Mouse (Mus musculus) heart, adult 9 months (tissue): ENCODE data around the gene Eml4.

ENCODE experiments used
- DNase-seq, 2 experiments: peaks; one replicate each; pipeline ENCODE4 v3.0.0; 2022; ENCODE audit warnings: low spot score in 2 of 2

Gene Eml4

DNA sequence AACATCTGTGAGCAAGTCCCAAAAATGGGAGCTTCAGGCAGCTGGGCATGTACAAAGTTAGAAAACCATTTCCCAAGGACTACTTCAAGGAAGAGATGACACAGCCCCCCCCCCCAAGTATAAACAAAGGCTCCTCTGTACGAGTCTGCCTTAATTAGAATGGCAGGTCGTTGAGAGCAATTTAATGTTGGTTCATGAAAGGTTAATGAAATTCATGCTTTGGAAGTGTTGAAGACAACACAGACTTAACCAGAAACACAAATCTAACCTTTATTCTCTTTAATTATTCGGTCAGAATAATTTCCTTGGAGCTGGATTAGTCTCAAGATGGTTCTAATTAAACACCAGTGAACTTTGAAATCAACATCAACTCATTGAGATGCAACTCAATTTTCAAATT is 137.0 kb downstream of the Eml4 start:
- no peak for DNase-seq

DNA sequence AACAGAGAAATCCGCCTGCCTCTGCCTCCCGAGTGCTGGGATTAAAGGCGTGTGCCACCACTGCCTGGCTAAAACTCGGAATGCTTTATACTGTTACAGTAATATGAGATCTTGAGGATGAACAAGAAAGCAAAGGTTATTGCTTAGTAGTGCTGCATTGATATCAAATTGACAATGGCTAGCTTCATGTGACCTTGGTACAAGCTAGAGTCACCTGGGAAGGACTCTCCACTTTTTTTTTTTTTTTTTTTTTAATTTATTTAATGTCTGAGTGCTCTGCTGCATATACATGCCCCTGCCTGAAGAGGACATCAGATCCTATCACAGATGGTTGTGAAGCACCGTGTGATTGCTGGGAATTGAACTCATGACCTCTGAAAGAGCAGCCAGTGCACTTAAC is 148.2 kb downstream of the Eml4 start:
- DNase-seq: no peak

DNA sequence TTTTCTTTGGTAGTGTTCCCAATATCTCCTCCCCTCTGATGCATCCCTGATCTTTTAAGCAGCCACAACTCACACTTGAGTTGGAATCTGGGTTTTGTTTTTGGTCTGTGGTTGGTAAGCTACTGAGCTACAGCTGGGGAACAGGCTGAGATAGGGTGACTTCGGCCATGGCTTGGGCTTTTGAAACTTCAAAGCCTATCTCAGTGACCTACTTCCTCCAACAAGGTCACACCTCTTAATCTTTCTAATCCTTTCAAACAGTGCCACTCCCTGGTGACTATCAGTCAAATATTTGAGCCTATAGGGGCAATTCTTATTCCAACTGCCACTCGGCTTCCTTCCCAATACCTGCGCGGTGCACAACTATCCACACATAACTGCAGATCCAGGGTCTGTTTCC is 149.0 kb downstream of the Eml4 start:
- DNase-seq: no peak

- no peak for DNase-seq
Measured at GRCm38 (mm10) chr17:83503693-83504092, 153.0 kb downstream of the Eml4 start.

- no peak for DNase-seq
Measured at GRCm38 (mm10) chr17:83512130-83512529, 161.4 kb downstream of the Eml4 start.

DNA sequence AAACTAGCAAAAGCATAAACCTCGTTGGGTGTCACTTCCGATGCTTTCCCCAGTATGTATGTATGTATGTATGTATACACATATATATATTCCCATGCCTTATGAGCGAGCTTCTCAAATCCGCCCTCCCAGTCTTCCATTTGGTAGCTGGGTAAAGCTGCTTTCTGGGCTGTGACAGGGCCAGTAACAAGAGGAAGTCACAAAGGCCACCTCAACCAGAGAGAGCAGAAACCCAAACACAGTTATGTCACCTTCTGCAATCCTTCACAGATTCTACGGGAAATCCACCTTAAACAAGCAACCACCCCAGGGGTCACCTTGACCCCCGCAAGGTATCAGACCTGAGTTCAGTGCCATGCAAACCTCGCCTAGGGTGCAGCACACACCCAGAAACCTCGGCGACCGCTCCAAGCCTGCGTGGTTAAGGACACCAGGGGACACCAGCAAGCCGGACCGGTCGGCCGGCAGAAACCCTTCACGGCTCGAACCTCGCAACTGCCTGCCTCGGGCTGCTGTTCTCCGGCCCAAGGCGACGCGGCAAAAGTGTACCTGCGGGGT is 163.0 kb downstream of the Eml4 start:
- no peak for DNase-seq

- peak; percentile 86 to 93 for DNase-seq
Measured at GRCm38 (mm10) chr17:83514213-83514701, 163.5 kb downstream of the Eml4 start.

GRCm38 (mm10) chr17:83517280-83518015 is 166.7 kb downstream of the Eml4 start, which contains the start of gene Cox7a2l:
Cox7a2l (minus strand) TSS chr17:83517330.
- DNase-seq: no peak

DNA sequence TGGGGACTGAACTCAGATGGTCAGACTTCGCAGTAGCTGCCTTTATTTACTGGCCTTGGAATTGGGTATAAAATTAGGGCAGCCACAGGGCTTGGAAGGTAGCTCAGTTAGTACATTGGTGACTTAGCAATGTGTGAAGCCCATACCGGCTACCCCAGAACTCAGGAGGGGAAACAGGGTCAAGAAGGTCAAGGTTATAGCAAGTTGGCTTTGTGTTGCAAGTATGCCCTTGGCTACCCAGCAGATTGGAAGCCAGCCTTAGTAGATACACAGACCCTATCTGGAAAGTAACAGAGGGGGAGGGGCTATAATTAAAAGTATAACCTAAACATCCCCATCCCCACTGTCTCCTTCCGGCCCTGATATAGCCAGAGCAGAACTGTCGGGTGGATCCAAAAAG is 171.2 kb downstream of the Eml4 start:
- no peak for DNase-seq

DNA sequence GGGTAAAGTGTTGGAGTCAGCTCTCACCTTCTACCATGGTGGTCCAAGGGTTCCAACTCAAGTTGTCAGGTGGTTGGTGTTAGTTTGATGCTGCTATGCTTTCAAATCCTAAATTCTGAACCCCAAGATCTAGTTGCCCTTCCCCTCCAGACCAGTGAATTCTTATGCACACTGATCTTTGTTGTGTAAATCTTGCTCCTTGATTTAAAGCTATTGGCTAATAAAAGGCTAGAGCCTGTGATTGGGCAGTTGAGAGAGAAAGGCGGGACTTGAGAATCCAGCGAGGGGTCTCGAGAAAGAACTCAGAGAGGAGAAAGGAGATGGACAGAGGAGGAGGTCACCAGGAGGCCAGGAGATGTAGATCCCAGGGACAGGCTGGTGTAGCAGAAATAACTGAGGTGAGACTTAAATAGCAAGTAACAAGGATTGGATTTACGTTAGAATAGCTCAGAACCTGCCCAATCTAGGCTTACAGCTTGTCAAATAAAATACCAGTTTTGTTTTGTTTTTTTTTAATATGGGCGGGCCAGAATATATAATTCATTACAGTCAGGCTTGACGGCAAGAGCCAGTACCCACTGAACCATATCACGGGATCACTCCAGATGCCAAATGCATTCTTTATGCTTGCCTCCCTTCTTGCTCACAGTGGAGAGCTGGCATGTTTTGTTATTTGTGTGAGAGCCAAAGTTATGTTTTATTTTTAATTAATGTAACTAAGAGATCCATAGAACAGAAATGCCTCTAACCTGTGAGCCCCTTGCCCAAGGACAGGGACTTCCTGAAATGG is 172.1 kb downstream of the Eml4 start:
- DNase-seq: no peak

DNA sequence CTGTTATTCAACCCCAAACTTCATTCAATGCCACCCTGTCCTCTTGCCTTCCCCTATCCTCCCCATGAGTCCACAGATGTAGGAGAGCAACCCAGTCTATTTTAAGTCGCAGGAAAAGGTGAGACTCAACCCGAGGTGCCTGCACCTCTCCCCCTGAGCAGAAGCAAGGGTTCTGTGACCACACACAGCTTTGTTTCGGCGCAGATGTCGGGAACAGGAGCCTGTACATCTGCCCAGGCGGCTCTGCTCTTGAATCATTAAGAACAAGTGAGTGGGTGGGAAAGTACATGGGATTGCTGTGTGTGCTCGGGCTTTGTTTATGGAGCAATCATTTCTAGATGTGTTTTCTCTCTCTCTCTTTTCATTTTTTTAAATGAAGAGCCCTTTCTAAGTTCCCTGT is 174.0 kb downstream of the Eml4 start:
- no peak for DNase-seq

GRCm38 (mm10) chr17:83525596-83525995 is 174.9 kb downstream of the Eml4 start:
- DNase-seq: no peak

GRCm38 (mm10) chr17:83526091-83526561 is 175.4 kb downstream of the Eml4 start:
- DNase-seq: no peak

DNA sequence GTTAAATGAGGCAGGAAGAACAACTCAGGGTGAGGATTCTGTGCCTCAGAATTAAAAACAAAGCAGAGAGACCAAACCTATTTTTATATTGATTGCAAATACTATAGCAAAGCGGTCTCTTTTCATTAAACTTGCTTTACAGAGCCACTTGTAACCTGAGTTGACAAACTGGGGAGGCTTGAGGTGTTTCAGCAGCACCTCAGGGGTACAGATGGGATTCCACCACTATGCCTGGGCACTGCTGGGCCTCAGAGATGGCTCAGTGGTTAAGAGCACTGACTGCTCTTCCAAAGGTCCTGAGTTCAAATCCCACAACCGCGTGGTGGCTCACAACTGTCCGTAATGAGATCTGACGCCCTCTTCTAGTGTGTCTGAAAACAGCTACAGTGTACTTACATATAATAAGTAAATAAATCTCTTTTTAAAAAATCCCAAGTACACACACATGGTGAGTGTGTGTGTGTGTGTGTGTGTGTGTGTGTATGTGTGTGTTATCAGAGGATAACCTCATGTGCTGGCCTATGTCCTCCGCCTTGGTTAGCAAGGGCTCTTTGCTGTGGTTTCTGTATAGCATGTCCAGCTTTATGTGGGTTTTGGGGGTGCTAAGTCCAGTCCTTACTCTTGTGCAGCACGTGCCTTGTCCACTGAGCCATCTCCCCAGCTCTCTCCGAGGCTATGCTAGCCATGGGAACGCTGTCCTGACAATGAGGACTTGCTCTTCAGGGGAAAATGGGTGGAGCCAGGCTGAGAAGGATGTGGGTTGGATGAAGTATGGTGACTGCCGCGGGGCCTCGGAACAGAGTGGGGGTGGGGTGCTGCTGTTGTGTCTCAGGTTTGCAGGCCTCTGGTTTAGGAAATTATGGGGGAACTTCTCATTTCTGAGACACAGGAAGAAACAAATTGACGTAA is 176.1 kb downstream of the Eml4 start:
- peak; percentile 23 to 43 for DNase-seq

DNA sequence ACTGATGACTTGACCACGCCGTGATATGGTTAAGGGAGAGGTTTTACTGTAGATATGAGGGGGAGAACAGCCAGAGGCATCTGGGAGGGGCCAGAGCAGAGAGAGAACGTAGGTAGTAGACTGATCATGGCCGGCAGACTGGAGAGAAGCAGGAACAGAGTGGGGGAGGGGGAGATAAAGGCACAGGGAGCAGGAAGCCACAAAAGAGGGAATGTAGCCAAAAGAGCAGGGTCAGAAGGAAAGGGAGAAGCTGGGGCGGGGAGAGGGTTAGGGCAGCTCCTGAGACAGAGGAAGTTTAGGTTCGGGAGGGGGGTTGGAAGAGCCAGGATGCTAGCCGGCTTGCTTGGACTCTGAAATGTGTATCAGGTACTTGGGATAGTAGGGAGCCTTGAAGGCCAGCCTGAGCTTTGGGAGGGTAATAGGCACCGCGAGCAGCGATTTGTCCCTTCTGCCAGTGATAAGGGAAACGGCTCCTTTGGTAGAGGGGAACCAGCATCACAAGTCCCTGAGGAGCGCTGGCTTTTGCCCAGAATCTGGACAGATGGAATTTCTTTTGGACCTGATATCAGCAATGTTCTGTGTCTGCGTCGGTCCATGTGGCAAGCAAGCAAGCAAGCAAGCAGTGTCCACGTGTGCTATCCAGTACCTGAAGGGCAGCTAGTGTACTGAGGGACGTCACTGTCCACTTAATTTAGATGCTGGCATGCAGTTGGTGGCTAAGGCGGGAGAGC is 177.1 kb downstream of the Eml4 start:
- DNase-seq: peak; percentile 29 to 55
